Mouse (Mus musculus) limb, embryonic 14.5 days (tissue): ENCODE data around the gene Olfr1279. TPM values are rescaled to one million over a fixed set of nuclear protein-coding genes. Genes with fewer than 3 reads are reported as not detected.
"Not testable (repeated sequence)": the region's sequence is repeated elsewhere in the genome, so short reads cannot be mapped to it uniquely, and the experiment has no call there.

ENCODE experiments used
- ATAC-seq: fragments of 200-750 bp; cut with Nextera tagmentation; 2 replicates; pipeline ENCODE4 v1.8.0; 2017; ENCODE audit warnings: low read depth, moderate number of reproducible peaks, moderate TSS enrichment; ENCODE audit not compliant: low FRiP score
- DNase-seq: peaks from one replicate; pipeline ENCODE4 v3.0.0-alpha.2; 2015; ENCODE audit warnings: low spot score
- H3K27ac ChIP-seq: fragments of 300-500 bp; sonication (generic); replicated peaks from 2 replicates; pipeline ENCODE4 v1.5.1; 2014; ENCODE audit warnings: low read depth, mild to moderate bottlenecking, low read length, moderate library complexity, mixed read lengths
- H3K27me3 ChIP-seq: fragments of 300-500 bp; sonication (generic); 2 replicates; pipeline ENCODE4 v1.6.1; 2014; ENCODE audit warnings: low read length, mixed read lengths; ENCODE audit not compliant: control insufficient read depth, insufficient read depth
- H3K36me3 ChIP-seq: fragments of 300-500 bp; sonication (generic); 2 replicates; pipeline ENCODE4 v1.6.1; 2014; ENCODE audit warnings: mild to moderate bottlenecking, low read length, moderate library complexity, mixed read lengths; ENCODE audit not compliant: control insufficient read depth, insufficient read depth
- H3K4me1 ChIP-seq: fragments of 300-500 bp; sonication (generic); 2 replicates; pipeline ENCODE4 v1.6.1; 2014; ENCODE audit warnings: antibody characterized with exemption, low read length, mixed read lengths; ENCODE audit not compliant: control insufficient read depth, insufficient read depth
- H3K4me2 ChIP-seq: fragments of 300-500 bp; sonication (generic); replicated peaks from 2 replicates; pipeline ENCODE4 v1.6.1; 2014; ENCODE audit warnings: low read depth, mild to moderate bottlenecking, low read length, moderate library complexity; ENCODE audit not compliant: severe bottlenecking
- H3K4me3 ChIP-seq: fragments of 300-500 bp; sonication (generic); replicated peaks from 2 replicates; pipeline ENCODE4 v1.5.1; 2014; ENCODE audit warnings: low read length
- H3K9ac ChIP-seq: fragments of 300-500 bp; sonication (generic); 2 replicates; pipeline ENCODE4 v1.6.1; 2014; ENCODE audit warnings: mild to moderate bottlenecking, low read depth, low read length, moderate library complexity; ENCODE audit not compliant: severe bottlenecking
- H3K9me3 ChIP-seq: fragments of 300-500 bp; sonication (generic); 2 replicates; pipeline ENCODE4 v1.6.1; 2016; ENCODE audit warnings: low read length; ENCODE audit not compliant: control insufficient read depth
- POLR2A ChIP-seq: fragments of 200-500 bp; IDR thresholded peaks from 2 replicates; pipeline ENCODE4 v1.8.0; 2012; ENCODE audit warnings: inconsistent platforms, mild to moderate bottlenecking, moderate library complexity, borderline replicate concordance; ENCODE audit not compliant: insufficient read depth, insufficient read length; ENCODE audit errors: extremely low read depth
- WGBS: fragments of 180-500 bp; shearing (Covaris S2); extraction: QIAGEN DNeasy Blood & Tissue Kit; methylation state at CpG from one replicate; pipeline ENCODE4 v1.1.7; 2014; 5-methylcytosine and 5-hydroxymethylcytosine counted together
- polyA plus RNA-seq, 2 experiments: library from polyadenylated mRNA; depleted of rRNA in 1 of 2; stranded (reverse) in 1 of 2; unstranded in 1 of 2; fragments of >200 nt; fragmentation: Nextera tagmentation in 1 of 2; extraction: Ambion mirVana in 1 of 2; gene quantifications; 2 replicates each; pipeline versions ENCODE4 v1.2.1 to v1.2.3; 2012 to 2014

Gene Olfr1279
- polyA plus RNA-seq, 2 experiments, result not detected

DNA sequence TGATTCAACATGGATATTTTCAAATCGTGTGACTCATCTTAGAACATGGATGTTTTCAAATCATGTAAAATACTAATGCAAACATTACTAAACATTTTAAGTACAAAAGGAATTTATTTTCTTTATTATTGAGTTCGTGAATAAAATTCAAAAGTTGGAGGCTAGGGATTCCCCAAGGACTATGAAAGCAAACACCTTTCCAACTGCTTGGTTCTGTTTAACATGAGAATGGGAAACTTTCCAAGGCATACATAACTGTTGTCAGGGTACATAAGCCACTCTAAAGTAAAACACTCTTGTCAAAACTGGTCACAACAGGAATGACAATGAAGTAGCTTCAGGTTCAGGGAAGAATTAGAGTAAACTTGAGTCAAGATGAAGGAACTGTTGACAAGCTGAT, 25.8 kb downstream of the Olfr1279 start, which contains the start of gene Olfr1281:
Gene Olfr1281, plus strand, starts transcription at position 301 of the 400 bp plus-strand sequence.
- 70% methylated on average over 2 of the region's 2 CpGs for WGBS

DNA sequence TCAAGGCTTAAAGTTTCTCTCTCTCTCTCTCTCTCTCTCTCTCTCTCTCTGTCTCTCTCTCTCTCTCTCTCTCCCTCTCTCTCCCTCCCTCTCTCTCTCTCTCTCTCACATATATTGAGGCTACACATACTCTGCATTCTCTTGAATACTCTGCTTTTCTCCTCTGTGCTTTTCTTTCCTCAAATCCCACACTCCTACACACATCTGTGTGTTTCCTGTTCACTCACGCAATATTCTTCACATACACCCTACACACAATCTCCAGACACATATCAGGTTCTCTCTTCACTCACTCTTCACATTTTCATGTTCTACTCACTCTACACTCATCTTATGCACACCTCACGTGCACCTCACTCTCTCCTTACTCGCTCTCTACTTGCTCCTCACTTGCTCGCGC, 33.3 kb downstream of the Olfr1279 start:
- not testable (repeated sequence) for H3K9me3 ChIP-seq, H3K4me3 ChIP-seq, H3K4me1 ChIP-seq, H3K27me3 ChIP-seq, H3K36me3 ChIP-seq, H3K9ac ChIP-seq, H3K27ac ChIP-seq, ATAC-seq, H3K4me2 ChIP-seq, DNase-seq
- WGBS, result 88% methylated on average over 5 of the region's 5 CpGs

More for the DNA sequence above, 25.8 kb downstream of the Olfr1279 start, which contains the start of gene Olfr1281:
- H3K27me3 ChIP-seq, result no peaks in the 10 kb centered on the region
- ATAC-seq, result no peak
- no peaks in the 10 kb centered on the region for H3K4me1 ChIP-seq
- H3K9me3 ChIP-seq, result no peaks in the 10 kb centered on the region
- no peak for DNase-seq
- H3K4me2 ChIP-seq, result no peak within 1 kb of the TSS
- H3K27ac ChIP-seq, result no peak within 1 kb of the TSS
- no peak within 1 kb of the TSS for H3K9ac ChIP-seq
- H3K36me3 ChIP-seq, result no peaks in the 10 kb centered on the region
- no peak within 1 kb of the TSS for H3K4me3 ChIP-seq
- TF ChIP-seq POLR2A, result no peak

DNA sequence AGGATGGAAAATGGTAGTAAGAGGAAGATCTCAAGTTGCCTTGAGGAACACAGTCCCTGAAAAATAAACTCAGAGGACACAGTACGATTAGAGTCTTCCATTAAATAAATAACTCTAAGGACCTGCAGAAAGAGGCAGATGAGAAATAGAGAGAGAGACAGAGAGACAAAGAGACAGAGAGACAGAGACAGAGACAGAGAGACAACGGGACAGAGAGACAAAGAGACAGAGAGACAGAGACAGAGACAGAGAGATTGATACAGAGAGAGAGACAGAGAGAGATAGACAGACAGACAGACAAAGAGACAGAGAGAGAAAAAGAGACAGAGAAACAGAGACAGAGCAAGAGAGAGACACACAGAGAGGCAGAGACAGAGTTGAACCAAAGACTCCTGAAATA, 35.5 kb downstream of the Olfr1279 start, which contains the start of gene Olfr1282:
Gene Olfr1282, minus strand, starts transcription at position 101 of the 400 bp plus-strand sequence.
- H3K4me1 ChIP-seq, result no peaks in the 10 kb centered on the region
- no peaks in the 10 kb centered on the region for H3K27me3 ChIP-seq
- DNase-seq, result no peak
- no peak within 1 kb of the TSS for H3K27ac ChIP-seq
- no peaks in the 10 kb centered on the region for H3K36me3 ChIP-seq
- no peak within 1 kb of the TSS for H3K4me3 ChIP-seq
- H3K9me3 ChIP-seq, result no peaks in the 10 kb centered on the region
- no peak for TF ChIP-seq POLR2A
- WGBS, result 82% methylated on average over 2 of the region's 2 CpGs
- H3K4me2 ChIP-seq, result no peak within 1 kb of the TSS
- no peak for ATAC-seq
- no peak within 1 kb of the TSS for H3K9ac ChIP-seq

Other genes with a start within 250 kb of the Olfr1279 start
- not detected in 2 replicates for gene Gm13941, start 194.7 kb upstream of the Olfr1279 start, polyA plus RNA-seq (2012; rRNA removed)
- gene Gm13941, start 194.7 kb upstream of the Olfr1279 start, polyA plus RNA-seq (2014; fragmentation: Nextera tagmentation; extraction: Ambion mirVana), result not detected in 2 replicates
- gene Gm15130, start 147.7 kb upstream of the Olfr1279 start, polyA plus RNA-seq (2012; rRNA removed), result not detected in 2 replicates
- not detected in 2 replicates for gene Gm15130, start 147.7 kb upstream of the Olfr1279 start, polyA plus RNA-seq (2014; fragmentation: Nextera tagmentation; extraction: Ambion mirVana)
- not detected in 2 replicates for gene 4930430A15Rik, start 71.0 kb upstream of the Olfr1279 start, polyA plus RNA-seq (2012; rRNA removed)
- gene 4930430A15Rik, start 71.0 kb upstream of the Olfr1279 start, polyA plus RNA-seq (2014; fragmentation: Nextera tagmentation; extraction: Ambion mirVana), result not detected in 2 replicates
- gene Olfr1275, start 65.3 kb upstream of the Olfr1279 start, polyA plus RNA-seq (2012; rRNA removed), result not detected in 2 replicates
- not detected in 2 replicates for gene Olfr1275, start 65.3 kb upstream of the Olfr1279 start, polyA plus RNA-seq (2014; fragmentation: Nextera tagmentation; extraction: Ambion mirVana)
- gene Olfr1276, start 46.1 kb upstream of the Olfr1279 start, polyA plus RNA-seq (2012; rRNA removed), result not detected in 2 replicates
- gene Olfr1276, start 46.1 kb upstream of the Olfr1279 start, polyA plus RNA-seq (2014; fragmentation: Nextera tagmentation; extraction: Ambion mirVana), result not detected in 2 replicates
- gene Olfr1277, start 26.5 kb upstream of the Olfr1279 start, polyA plus RNA-seq (2012; rRNA removed), result not detected in 2 replicates
- not detected in 2 replicates for gene Olfr1277, start 26.5 kb upstream of the Olfr1279 start, polyA plus RNA-seq (2014; fragmentation: Nextera tagmentation; extraction: Ambion mirVana)
- gene Olfr1278, start 10.5 kb upstream of the Olfr1279 start, polyA plus RNA-seq (2012; rRNA removed), result not detected in 2 replicates
- not detected in 2 replicates for gene Olfr1278, start 10.5 kb upstream of the Olfr1279 start, polyA plus RNA-seq (2014; fragmentation: Nextera tagmentation; extraction: Ambion mirVana)
- not detected in 2 replicates for gene Olfr1280, start 13.4 kb downstream of the Olfr1279 start, polyA plus RNA-seq (2012; rRNA removed)
- gene Olfr1280, start 13.4 kb downstream of the Olfr1279 start, polyA plus RNA-seq (2014; fragmentation: Nextera tagmentation; extraction: Ambion mirVana), result not detected in 2 replicates
- gene Olfr1281, start 25.9 kb downstream of the Olfr1279 start, polyA plus RNA-seq (2012; rRNA removed), result not detected in 2 replicates
- not detected in 2 replicates for gene Olfr1281, start 25.9 kb downstream of the Olfr1279 start, polyA plus RNA-seq (2014; fragmentation: Nextera tagmentation; extraction: Ambion mirVana)
- gene Olfr1282, start 35.4 kb downstream of the Olfr1279 start, polyA plus RNA-seq (2012; rRNA removed), result not detected in 2 replicates
- gene Olfr1282, start 35.4 kb downstream of the Olfr1279 start, polyA plus RNA-seq (2014; fragmentation: Nextera tagmentation; extraction: Ambion mirVana), result not detected in 2 replicates
- gene Olfr1283, start 66.2 kb downstream of the Olfr1279 start, polyA plus RNA-seq (2012; rRNA removed), result not detected in 2 replicates
- gene Olfr1283, start 66.2 kb downstream of the Olfr1279 start, polyA plus RNA-seq (2014; fragmentation: Nextera tagmentation; extraction: Ambion mirVana), result not detected in 2 replicates
- not detected in 2 replicates for gene Olfr1284, start 74.9 kb downstream of the Olfr1279 start, polyA plus RNA-seq (2012; rRNA removed)
- gene Olfr1284, start 74.9 kb downstream of the Olfr1279 start, polyA plus RNA-seq (2014; fragmentation: Nextera tagmentation; extraction: Ambion mirVana), result not detected in 2 replicates
- not detected in 2 replicates for gene Olfr1286, start 122.5 kb downstream of the Olfr1279 start, polyA plus RNA-seq (2012; rRNA removed)
- gene Olfr1286, start 122.5 kb downstream of the Olfr1279 start, polyA plus RNA-seq (2014; fragmentation: Nextera tagmentation; extraction: Ambion mirVana), result not detected in 2 replicates
- gene Olfr1287, start 148.5 kb downstream of the Olfr1279 start, polyA plus RNA-seq (2012; rRNA removed), result not detected in 2 replicates
- not detected in 2 replicates for gene Olfr1287, start 148.5 kb downstream of the Olfr1279 start, polyA plus RNA-seq (2014; fragmentation: Nextera tagmentation; extraction: Ambion mirVana)
- not detected in 2 replicates for gene Olfr1288, start 173.5 kb downstream of the Olfr1279 start, polyA plus RNA-seq (2012; rRNA removed)
- gene Olfr1288, start 173.5 kb downstream of the Olfr1279 start, polyA plus RNA-seq (2014; fragmentation: Nextera tagmentation; extraction: Ambion mirVana), result not detected in 2 replicates
- gene Olfr1289, start 180.2 kb downstream of the Olfr1279 start, polyA plus RNA-seq (2012; rRNA removed), result not detected in 2 replicates
- not detected in 2 replicates for gene Olfr1289, start 180.2 kb downstream of the Olfr1279 start, polyA plus RNA-seq (2014; fragmentation: Nextera tagmentation; extraction: Ambion mirVana)
- not detected in 2 replicates for gene Olfr1290, start 193.2 kb downstream of the Olfr1279 start, polyA plus RNA-seq (2012; rRNA removed)
- gene Olfr1290, start 193.2 kb downstream of the Olfr1279 start, polyA plus RNA-seq (2014; fragmentation: Nextera tagmentation; extraction: Ambion mirVana), result not detected in 2 replicates
- not detected in 2 replicates for gene Olfr1291-ps1, start 196.5 kb downstream of the Olfr1279 start, polyA plus RNA-seq (2012; rRNA removed)
- not detected in 2 replicates for gene Olfr1291-ps1, start 196.5 kb downstream of the Olfr1279 start, polyA plus RNA-seq (2014; fragmentation: Nextera tagmentation; extraction: Ambion mirVana)
- gene Olfr1293-ps, start 224.6 kb downstream of the Olfr1279 start, polyA plus RNA-seq (2012; rRNA removed), result not detected in 2 replicates
- gene Olfr1293-ps, start 224.6 kb downstream of the Olfr1279 start, polyA plus RNA-seq (2014; fragmentation: Nextera tagmentation; extraction: Ambion mirVana), result not detected in 2 replicates
- not detected in 2 replicates for gene Olfr1294, start 239.7 kb downstream of the Olfr1279 start, polyA plus RNA-seq (2012; rRNA removed)
- not detected in 2 replicates for gene Olfr1294, start 239.7 kb downstream of the Olfr1279 start, polyA plus RNA-seq (2014; fragmentation: Nextera tagmentation; extraction: Ambion mirVana)